Mouse (Mus musculus): ENCODE measurements around the gene Def8. TPM values are rescaled to one million over a fixed set of nuclear protein-coding genes. Genes with fewer than 3 reads are reported as not detected.
A peak's percentile ranks its signal among the peaks of the same experiment; 100 is the strongest.
"Not testable (repeated sequence)": the region's sequence is repeated elsewhere in the genome, so short reads cannot be mapped to it uniquely, and the experiment has no call there.

The Def8 gene
- polyA plus RNA-seq, 1 experiment from 2014 or later, result 32.2 TPM

GRCm38 (mm10) chr8:123441788-123442187 is 18.5 kb downstream of the Def8 start:
- Histone ChIP-seq H3K27me3 (ENCODE audit: control insufficient read depth, insufficient read depth, low read length) (no peaks in the 10 kb centered on the region), H3K9ac (ENCODE audit: low read depth, low read length) (no peak overlapping the region), H3K4me2 (no peak overlapping the region), H3K4me3 (ENCODE audit: low read depth, low read length) (no peak overlapping the region), H3K4me1 (ENCODE audit: control insufficient read depth, insufficient read depth, low read length) (peaks cover 15% of the 10 kb centered on the region), H3K9me3 (replicated peaks; ENCODE audit: control insufficient read depth, low read length) (no peaks in the 10 kb centered on the region), H3K36me3 (ENCODE audit: control insufficient read depth, insufficient read depth, low read length) (no peaks in the 10 kb centered on the region), H3K27ac (ENCODE audit: low read depth, low read length) (no peak overlapping the region)
- ATAC-seq (replicated peaks; ENCODE audit: insufficient number of reproducible peaks, low FRiP score, low TSS enrichment), result no peak
- 85% methylated on average over 2 of the region's 2 CpGs for WGBS (ENCODE audit: insufficient replicate concordance)

GRCm38 (mm10) chr8:123442351-123442750 is 19.0 kb downstream of the Def8 start:
- peak overlapping the region; percentile 56; the same call in 1 of the 2 replicates for H3K4me3 ChIP-seq (ENCODE audit: low read depth, low read length)
- no peaks in the 10 kb centered on the region for H3K27me3 ChIP-seq (ENCODE audit: control insufficient read depth, insufficient read depth, low read length)
- peaks cover 20% of the 10 kb centered on the region for H3K4me1 ChIP-seq (ENCODE audit: control insufficient read depth, insufficient read depth, low read length)
- peak overlapping the region; percentile 76 for H3K4me2 ChIP-seq
- H3K9ac ChIP-seq (ENCODE audit: low read depth, low read length), result no peak overlapping the region
- no peak overlapping the region for H3K27ac ChIP-seq (ENCODE audit: low read depth, low read length)
- no peak for ATAC-seq (replicated peaks; ENCODE audit: insufficient number of reproducible peaks, low FRiP score, low TSS enrichment)
- H3K36me3 ChIP-seq (ENCODE audit: control insufficient read depth, insufficient read depth, low read length), result no peaks in the 10 kb centered on the region
- WGBS (ENCODE audit: insufficient replicate concordance), result 84% methylated on average over 5 of the region's 5 CpGs
- H3K9me3 ChIP-seq (replicated peaks; ENCODE audit: control insufficient read depth, low read length), result no peaks in the 10 kb centered on the region

GRCm38 (mm10) chr8:123442871-123443575 is 19.7 kb downstream of the Def8 start:
- Histone ChIP-seq H3K27ac (ENCODE audit: low read depth, low read length) (peak overlapping the region; percentile 84), H3K4me3 (ENCODE audit: low read depth, low read length) (peak overlapping the region; percentile 56), H3K36me3 (ENCODE audit: control insufficient read depth, insufficient read depth, low read length) (no peaks in the 10 kb centered on the region), H3K9me3 (replicated peaks; ENCODE audit: control insufficient read depth, low read length) (no peaks in the 10 kb centered on the region), H3K4me1 (ENCODE audit: control insufficient read depth, insufficient read depth, low read length) (peaks cover 22% of the 10 kb centered on the region), H3K4me2 (peak overlapping the region; percentile 76), H3K9ac (ENCODE audit: low read depth, low read length) (peak overlapping the region; percentile 91), H3K27me3 (ENCODE audit: control insufficient read depth, insufficient read depth, low read length) (no peaks in the 10 kb centered on the region)
- WGBS (ENCODE audit: insufficient replicate concordance), result 2% methylated on average over 41 of the region's 41 CpGs
- ATAC-seq (replicated peaks; ENCODE audit: insufficient number of reproducible peaks, low FRiP score, low TSS enrichment), result peak; percentile 85

- H3K4me1 ChIP-seq (ENCODE audit: control insufficient read depth, insufficient read depth, low read length), result peaks cover 22% of the 10 kb centered on the region
- no peaks in the 10 kb centered on the region for H3K27me3 ChIP-seq (ENCODE audit: control insufficient read depth, insufficient read depth, low read length)
- peak overlapping the region; percentile 76 for H3K4me2 ChIP-seq
- ATAC-seq (replicated peaks; ENCODE audit: insufficient number of reproducible peaks, low FRiP score, low TSS enrichment), result no peak
- no peaks in the 10 kb centered on the region for H3K9me3 ChIP-seq (replicated peaks; ENCODE audit: control insufficient read depth, low read length)
- H3K36me3 ChIP-seq (ENCODE audit: control insufficient read depth, insufficient read depth, low read length), result no peaks in the 10 kb centered on the region
- H3K4me3 ChIP-seq (ENCODE audit: low read depth, low read length), result peak overlapping the region; percentile 56
- WGBS (ENCODE audit: insufficient replicate concordance), result 39% methylated on average over 4 of the region's 4 CpGs
- peak overlapping the region; percentile 91 for H3K9ac ChIP-seq (ENCODE audit: low read depth, low read length)
- H3K27ac ChIP-seq (ENCODE audit: low read depth, low read length), result no peak overlapping the region
Observed at GRCm38 (mm10) chr8:123443576-123443921, 20.2 kb downstream of the Def8 start.

GRCm38 (mm10) chr8:123444131-123444530 is 20.8 kb downstream of the Def8 start:
- Histone ChIP-seq H3K4me1 (ENCODE audit: control insufficient read depth, insufficient read depth, low read length) (peaks cover 22% of the 10 kb centered on the region), H3K9ac (ENCODE audit: low read depth, low read length) (no peak overlapping the region), H3K9me3 (replicated peaks; ENCODE audit: control insufficient read depth, low read length) (no peaks in the 10 kb centered on the region), H3K36me3 (ENCODE audit: control insufficient read depth, insufficient read depth, low read length) (no peaks in the 10 kb centered on the region; the same call in 1 of the 2 replicates), H3K27me3 (ENCODE audit: control insufficient read depth, insufficient read depth, low read length) (no peaks in the 10 kb centered on the region), H3K27ac (ENCODE audit: low read depth, low read length) (no peak overlapping the region), H3K4me3 (ENCODE audit: low read depth, low read length) (no peak overlapping the region), H3K4me2 (no peak overlapping the region)
- WGBS (ENCODE audit: insufficient replicate concordance), result 76% methylated on average over 6 of the region's 6 CpGs
- no peak for ATAC-seq (replicated peaks; ENCODE audit: insufficient number of reproducible peaks, low FRiP score, low TSS enrichment)

- H3K27ac ChIP-seq (ENCODE audit: low read depth, low read length), result peak overlapping the region; percentile 29; the same call in 1 of the 2 replicates
- H3K36me3 ChIP-seq (ENCODE audit: control insufficient read depth, insufficient read depth, low read length), result no peaks in the 10 kb centered on the region; the same call in 1 of the 2 replicates
- H3K4me2 ChIP-seq, result no peak overlapping the region
- H3K4me1 ChIP-seq (ENCODE audit: control insufficient read depth, insufficient read depth, low read length), result peaks cover 22% of the 10 kb centered on the region
- no peak overlapping the region for H3K4me3 ChIP-seq (ENCODE audit: low read depth, low read length)
- ATAC-seq (replicated peaks; ENCODE audit: insufficient number of reproducible peaks, low FRiP score, low TSS enrichment), result no peak
- no peak overlapping the region for H3K9ac ChIP-seq (ENCODE audit: low read depth, low read length)
- WGBS (ENCODE audit: insufficient replicate concordance), result 70% methylated on average over 10 of the region's 10 CpGs
- no peaks in the 10 kb centered on the region for H3K27me3 ChIP-seq (ENCODE audit: control insufficient read depth, insufficient read depth, low read length)
- no peaks in the 10 kb centered on the region for H3K9me3 ChIP-seq (replicated peaks; ENCODE audit: control insufficient read depth, low read length)
Observed at GRCm38 (mm10) chr8:123445981-123446380, 22.7 kb downstream of the Def8 start.

GRCm38 (mm10) chr8:123446799-123447198 is 23.5 kb downstream of the Def8 start:
- Histone ChIP-seq H3K9ac (ENCODE audit: low read depth, low read length) (no peak overlapping the region), H3K4me3 (ENCODE audit: low read depth, low read length) (no peak overlapping the region), H3K27ac (ENCODE audit: low read depth, low read length) (peak overlapping the region; percentile 59), H3K4me2 (no peak overlapping the region), H3K27me3 (ENCODE audit: control insufficient read depth, insufficient read depth, low read length) (no peaks in the 10 kb centered on the region), H3K36me3 (ENCODE audit: control insufficient read depth, insufficient read depth, low read length) (no peaks in the 10 kb centered on the region; the same call in 1 of the 2 replicates), H3K9me3 (replicated peaks; ENCODE audit: control insufficient read depth, low read length) (no peaks in the 10 kb centered on the region), H3K4me1 (ENCODE audit: control insufficient read depth, insufficient read depth, low read length) (peaks cover 22% of the 10 kb centered on the region)
- 0 out of 2 replicates have a peak, but pooled peaks have one; percentile 18 for ATAC-seq (replicated peaks; ENCODE audit: insufficient number of reproducible peaks, low FRiP score, low TSS enrichment)
- WGBS (ENCODE audit: insufficient replicate concordance), result 46% methylated on average over 6 of the region's 6 CpGs

GRCm38 (mm10) chr8:123450783-123451182 is 27.5 kb downstream of the Def8 start:
- WGBS (ENCODE audit: insufficient replicate concordance), result 82% methylated on average over 5 of the region's 5 CpGs

GRCm38 (mm10) chr8:123451747-123452146 is 28.4 kb downstream of the Def8 start:
- peaks cover 17% of the 10 kb centered on the region for H3K36me3 ChIP-seq (ENCODE audit: control insufficient read depth, insufficient read depth, low read length)
- WGBS (ENCODE audit: insufficient replicate concordance), result 91% methylated on average over 12 of the region's 12 CpGs
- not testable (repeated sequence) for ATAC-seq (replicated peaks; ENCODE audit: insufficient number of reproducible peaks, low FRiP score, low TSS enrichment)

More at GRCm38 (mm10) chr8:123450783-123451182, 27.5 kb downstream of the Def8 start:
- peaks cover 16% of the 10 kb centered on the region for H3K4me1 ChIP-seq (ENCODE audit: control insufficient read depth, insufficient read depth, low read length)
- no peak overlapping the region for H3K4me3 ChIP-seq (ENCODE audit: low read depth, low read length)
- ATAC-seq (replicated peaks; ENCODE audit: insufficient number of reproducible peaks, low FRiP score, low TSS enrichment), result no peak
- no peaks in the 10 kb centered on the region for H3K9me3 ChIP-seq (replicated peaks; ENCODE audit: control insufficient read depth, low read length)
- H3K27ac ChIP-seq (ENCODE audit: low read depth, low read length), result no peak overlapping the region
- peaks cover 14% of the 10 kb centered on the region for H3K36me3 ChIP-seq (ENCODE audit: control insufficient read depth, insufficient read depth, low read length)
- no peaks in the 10 kb centered on the region for H3K27me3 ChIP-seq (ENCODE audit: control insufficient read depth, insufficient read depth, low read length)
- H3K4me2 ChIP-seq, result no peak overlapping the region
- no peak overlapping the region for H3K9ac ChIP-seq (ENCODE audit: low read depth, low read length)

More at GRCm38 (mm10) chr8:123451747-123452146, 28.4 kb downstream of the Def8 start:
- H3K9ac ChIP-seq (ENCODE audit: low read depth, low read length); H3K9me3 ChIP-seq (replicated peaks; ENCODE audit: control insufficient read depth, low read length); H3K4me2 ChIP-seq; H3K27ac ChIP-seq (ENCODE audit: low read depth, low read length); H3K4me1 ChIP-seq (ENCODE audit: control insufficient read depth, insufficient read depth, low read length); H3K27me3 ChIP-seq (ENCODE audit: control insufficient read depth, insufficient read depth, low read length); H3K4me3 ChIP-seq (ENCODE audit: low read depth, low read length): not testable (repeated sequence)

All from heart, embryonic 11.5 days (tissue).